Mouse (Mus musculus): Measurements from ENCODE around the gene Pcbp3.
"Not testable (repeated sequence)": the region's sequence is repeated elsewhere in the genome, so short reads cannot be mapped to it uniquely, and the experiment has no call there.

Pcbp3 gene

GRCm38 (mm10) chr10:76961790-76962489 lies at the start of gene Pcbp3:
Gene Pcbp3, minus strand, starts transcription at chr10:76961887.
- peak; percentile 99 for DNase-seq (ENCODE audit: low read depth, low spot score)
- Histone ChIP-seq H3K36me3 (ENCODE audit: control insufficient read depth, insufficient read depth, low read length, poor library complexity, severe bottlenecking) (no peaks in the 10 kb centered on the region), H3K27me3 (ENCODE audit: control insufficient read depth, insufficient read depth, low read length, poor library complexity, severe bottlenecking) (no peaks in the 10 kb centered on the region)

- no peak for DNase-seq (ENCODE audit: low read depth, low spot score)
- Histone ChIP-seq H3K36me3 (ENCODE audit: control insufficient read depth, insufficient read depth, low read length, poor library complexity, severe bottlenecking) (no peaks in the 10 kb centered on the region), H3K27me3 (ENCODE audit: control insufficient read depth, insufficient read depth, low read length, poor library complexity, severe bottlenecking) (no peaks in the 10 kb centered on the region)
These were observed 47.0 kb upstream of the Pcbp3 start for GRCm38 (mm10) chr10:77008698-77009097.

- H3K27me3 ChIP-seq (ENCODE audit: control insufficient read depth, insufficient read depth, low read length, poor library complexity, severe bottlenecking) = no peaks in the 10 kb centered on the region
- H3K36me3 ChIP-seq (ENCODE audit: control insufficient read depth, insufficient read depth, low read length, poor library complexity, severe bottlenecking) = no peaks in the 10 kb centered on the region
- DNase-seq (ENCODE audit: low read depth, low spot score) = no peak
These were observed 46.4 kb upstream of the Pcbp3 start for GRCm38 (mm10) chr10:77008109-77008561.

- Histone ChIP-seq H3K27me3 (ENCODE audit: control insufficient read depth, insufficient read depth, low read length, poor library complexity, severe bottlenecking) (no peaks in the 10 kb centered on the region), H3K36me3 (ENCODE audit: control insufficient read depth, insufficient read depth, low read length, poor library complexity, severe bottlenecking) (no peaks in the 10 kb centered on the region)
- no peak for DNase-seq (ENCODE audit: low read depth, low spot score)
These were observed 45.9 kb upstream of the Pcbp3 start for GRCm38 (mm10) chr10:77007433-77008108.

- H3K36me3 ChIP-seq (ENCODE audit: control insufficient read depth, insufficient read depth, low read length, poor library complexity, severe bottlenecking) = no peaks in the 10 kb centered on the region
- DNase-seq (ENCODE audit: low read depth, low spot score) = no peak
- no peaks in the 10 kb centered on the region for H3K27me3 ChIP-seq (ENCODE audit: control insufficient read depth, insufficient read depth, low read length, poor library complexity, severe bottlenecking)
These were observed 43.2 kb upstream of the Pcbp3 start for GRCm38 (mm10) chr10:77004936-77005335.

- no peak for DNase-seq (ENCODE audit: low read depth, low spot score)
These were observed 36.2 kb upstream of the Pcbp3 start for GRCm38 (mm10) chr10:76997759-76998513.

GRCm38 (mm10) chr10:76992456-76992855 lies 30.8 kb upstream of the Pcbp3 start:
- DNase-seq (ENCODE audit: low read depth, low spot score) = no peak
- H3K27me3 ChIP-seq (ENCODE audit: control insufficient read depth, insufficient read depth, low read length, poor library complexity, severe bottlenecking) = no peaks in the 10 kb centered on the region
- no peaks in the 10 kb centered on the region for H3K36me3 ChIP-seq (ENCODE audit: control insufficient read depth, insufficient read depth, low read length, poor library complexity, severe bottlenecking)

More at GRCm38 (mm10) chr10:76997759-76998513, 36.2 kb upstream of the Pcbp3 start:
- H3K27me3 ChIP-seq (ENCODE audit: control insufficient read depth, insufficient read depth, low read length, poor library complexity, severe bottlenecking) = no peaks in the 10 kb centered on the region
- H3K36me3 ChIP-seq (ENCODE audit: control insufficient read depth, insufficient read depth, low read length, poor library complexity, severe bottlenecking) = no peaks in the 10 kb centered on the region

GRCm38 (mm10) chr10:76988586-76988985 lies 26.9 kb upstream of the Pcbp3 start:
- H3K27me3 ChIP-seq (ENCODE audit: control insufficient read depth, insufficient read depth, low read length, poor library complexity, severe bottlenecking) = no peaks in the 10 kb centered on the region
- no peaks in the 10 kb centered on the region for H3K36me3 ChIP-seq (ENCODE audit: control insufficient read depth, insufficient read depth, low read length, poor library complexity, severe bottlenecking)
- DNase-seq (ENCODE audit: low read depth, low spot score) = no peak

- peak; percentile 12 for DNase-seq (ENCODE audit: low read depth, low spot score)
- Histone ChIP-seq H3K36me3 (ENCODE audit: control insufficient read depth, insufficient read depth, low read length, poor library complexity, severe bottlenecking) (no peaks in the 10 kb centered on the region), H3K27me3 (ENCODE audit: control insufficient read depth, insufficient read depth, low read length, poor library complexity, severe bottlenecking) (no peaks in the 10 kb centered on the region)
These were observed 16.4 kb upstream of the Pcbp3 start for GRCm38 (mm10) chr10:76978042-76978441.

GRCm38 (mm10) chr10:76976699-76977098 lies 15.0 kb upstream of the Pcbp3 start:
- DNase-seq (ENCODE audit: low read depth, low spot score) = no peak
- Histone ChIP-seq H3K36me3 (ENCODE audit: control insufficient read depth, insufficient read depth, low read length, poor library complexity, severe bottlenecking) (no peaks in the 10 kb centered on the region), H3K27me3 (ENCODE audit: control insufficient read depth, insufficient read depth, low read length, poor library complexity, severe bottlenecking) (no peaks in the 10 kb centered on the region)

GRCm38 (mm10) chr10:76973797-76974436 lies 12.2 kb upstream of the Pcbp3 start:
- DNase-seq (ENCODE audit: low read depth, low spot score) = no peak
- Histone ChIP-seq H3K27me3 (ENCODE audit: control insufficient read depth, insufficient read depth, low read length, poor library complexity, severe bottlenecking) (no peaks in the 10 kb centered on the region), H3K36me3 (ENCODE audit: control insufficient read depth, insufficient read depth, low read length, poor library complexity, severe bottlenecking) (no peaks in the 10 kb centered on the region)

- DNase-seq (ENCODE audit: low read depth, low spot score) = not testable (repeated sequence)
These were observed 10.6 kb upstream of the Pcbp3 start for GRCm38 (mm10) chr10:76972318-76972717.

GRCm38 (mm10) chr10:76970974-76971373 lies 9.3 kb upstream of the Pcbp3 start:
- Histone ChIP-seq H3K27me3 (ENCODE audit: control insufficient read depth, insufficient read depth, low read length, poor library complexity, severe bottlenecking) (no peaks in the 10 kb centered on the region), H3K36me3 (ENCODE audit: control insufficient read depth, insufficient read depth, low read length, poor library complexity, severe bottlenecking) (no peaks in the 10 kb centered on the region)
- DNase-seq (ENCODE audit: low read depth, low spot score) = no peak

More at GRCm38 (mm10) chr10:76972318-76972717, 10.6 kb upstream of the Pcbp3 start:
- not testable (repeated sequence) for H3K27me3 ChIP-seq (ENCODE audit: control insufficient read depth, insufficient read depth, low read length, poor library complexity, severe bottlenecking); H3K36me3 ChIP-seq (ENCODE audit: control insufficient read depth, insufficient read depth, low read length, poor library complexity, severe bottlenecking)

GRCm38 (mm10) chr10:76964436-76964835 lies 2.7 kb upstream of the Pcbp3 start:
- DNase-seq (ENCODE audit: low read depth, low spot score) = no peak
- Histone ChIP-seq H3K36me3 (ENCODE audit: control insufficient read depth, insufficient read depth, low read length, poor library complexity, severe bottlenecking) (no peaks in the 10 kb centered on the region), H3K27me3 (ENCODE audit: control insufficient read depth, insufficient read depth, low read length, poor library complexity, severe bottlenecking) (no peaks in the 10 kb centered on the region)
